Mouse (Mus musculus): Measurements from ENCODE around the gene Adgrg6.

DNA sequence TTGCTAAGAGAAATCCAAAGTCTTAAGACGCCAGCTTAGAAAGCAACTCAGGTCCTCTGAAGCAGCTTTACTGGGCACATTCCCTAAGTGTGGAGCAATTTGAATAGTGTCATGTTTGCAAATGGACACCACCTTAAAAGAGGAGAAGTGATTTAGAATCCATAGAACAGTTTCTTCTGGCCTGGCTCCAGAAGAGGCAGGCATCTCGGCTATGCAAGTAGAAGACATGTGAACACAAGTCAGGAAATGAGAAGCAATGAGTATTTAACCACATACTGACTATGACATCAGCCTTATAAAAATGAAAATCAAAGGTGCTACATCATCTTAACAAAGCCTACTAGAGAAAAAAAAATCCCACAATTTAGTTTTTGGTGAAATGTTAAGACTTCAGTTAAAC, 17.7 kb downstream of the Adgrg6 start:
- TF ChIP-seq POLR2A (IDR thresholded peaks at IDR 0.05; ENCODE audit: extremely low read depth, insufficient read depth, low read length) (no peak), CTCF (IDR thresholded peaks at IDR 0.05; ENCODE audit: low read depth, low read length) (no peak)

Measured in liver, adult 2 months (tissue).